Mouse (Mus musculus) spleen, adult 18-20 months (tissue): ENCODE measurements around the gene Clec16a.

Source experiments
- DNase-seq, 2 experiments: peaks; one replicate each; pipeline ENCODE4 v3.0.0; 2022; ENCODE audit warnings: mixed read lengths in 2 of 2

Gene Clec16a

DNA sequence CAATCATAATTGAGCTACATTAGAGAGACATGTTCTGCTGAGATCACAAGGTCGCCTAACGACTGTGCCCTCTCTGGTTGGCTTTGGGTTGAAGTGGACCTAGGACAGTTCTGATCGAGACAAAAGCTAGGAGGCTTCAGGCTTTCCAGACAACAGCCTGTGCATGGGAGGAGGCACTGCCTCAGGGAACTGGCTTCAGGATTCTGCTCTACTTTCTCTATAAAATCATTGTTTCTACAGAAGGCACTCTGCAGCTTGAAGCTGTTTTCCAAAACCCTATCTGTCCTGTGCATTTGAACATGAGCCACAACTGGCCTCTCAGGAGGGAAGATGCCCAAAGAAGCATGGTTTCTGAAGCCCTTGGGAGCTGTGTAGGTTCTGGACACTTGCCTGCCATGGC lies 107.8 kb downstream of the Clec16a start:
- no peak for DNase-seq

DNA sequence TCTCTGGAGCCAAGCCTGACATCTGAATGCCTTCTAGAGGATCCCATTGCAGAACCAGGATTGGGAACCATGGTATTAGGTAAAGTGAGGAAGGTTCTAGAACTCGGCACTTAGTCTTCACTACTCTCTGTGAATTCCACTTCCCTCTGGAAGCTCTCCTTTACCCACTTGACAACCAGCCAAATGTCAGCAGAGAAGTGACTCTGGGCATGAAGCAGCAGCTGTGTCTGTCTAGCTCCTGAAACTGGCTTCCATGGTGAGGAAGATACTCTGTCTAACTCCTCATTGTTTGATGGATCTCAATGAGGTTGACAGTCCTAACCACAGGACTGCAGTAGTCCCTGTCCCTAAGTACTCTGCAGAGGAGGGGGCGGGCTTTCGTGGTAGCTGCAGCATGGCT lies 110.1 kb downstream of the Clec16a start:
- no peak for DNase-seq

DNA sequence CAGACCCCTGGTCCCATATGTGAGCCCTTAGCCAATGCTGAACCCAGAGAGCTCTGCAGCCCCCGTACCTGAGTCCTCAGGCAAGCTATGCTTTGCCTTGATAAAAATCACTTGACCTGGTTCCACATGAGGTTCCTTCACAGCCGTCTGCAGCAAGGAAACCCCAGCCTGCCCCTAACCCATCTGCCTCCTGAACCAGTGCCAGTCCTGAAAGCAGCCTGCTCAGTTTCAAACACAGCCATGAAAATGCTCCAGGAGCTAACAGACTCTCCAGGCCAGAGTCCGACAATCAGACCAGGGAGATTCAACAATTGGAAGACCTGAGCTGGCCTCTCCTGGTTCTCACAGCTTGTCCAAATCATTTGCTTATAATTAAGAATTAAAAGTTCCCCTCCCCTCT lies 110.8 kb downstream of the Clec16a start:
- DNase-seq = no peak

- no peak for DNase-seq
Observed at GRCm38 (mm10) chr16:10656461-10656860, 111.3 kb downstream of the Clec16a start.

GRCm38 (mm10) chr16:10656939-10657338 lies 111.8 kb downstream of the Clec16a start:
- DNase-seq = no peak

- no peak for DNase-seq
Observed at GRCm38 (mm10) chr16:10659211-10659610, 114.1 kb downstream of the Clec16a start.

DNA sequence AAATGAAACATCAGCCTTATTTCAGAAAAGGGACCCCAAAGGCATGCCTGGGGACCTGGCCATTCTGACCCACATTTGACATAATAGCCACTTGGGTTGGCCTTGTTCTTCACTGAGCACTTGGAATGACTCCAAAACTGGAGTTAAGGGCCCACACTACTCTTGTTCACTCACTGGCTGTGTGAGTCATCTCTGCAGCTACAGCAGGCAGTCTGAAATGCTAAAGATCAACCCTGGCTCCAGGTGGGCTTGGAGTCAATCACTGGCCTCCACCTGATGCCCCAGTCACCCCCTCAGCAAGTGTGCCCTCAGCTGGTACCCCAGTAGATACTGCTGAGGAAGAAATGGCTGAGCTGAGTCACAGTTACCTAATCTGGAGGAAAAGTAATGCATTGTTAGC lies 115.4 kb downstream of the Clec16a start:
- no peak for DNase-seq

- no peak for DNase-seq
Observed at GRCm38 (mm10) chr16:10661385-10661784, 116.2 kb downstream of the Clec16a start.

- no peak for DNase-seq
Observed at GRCm38 (mm10) chr16:10663890-10664731, 119.0 kb downstream of the Clec16a start.

DNA sequence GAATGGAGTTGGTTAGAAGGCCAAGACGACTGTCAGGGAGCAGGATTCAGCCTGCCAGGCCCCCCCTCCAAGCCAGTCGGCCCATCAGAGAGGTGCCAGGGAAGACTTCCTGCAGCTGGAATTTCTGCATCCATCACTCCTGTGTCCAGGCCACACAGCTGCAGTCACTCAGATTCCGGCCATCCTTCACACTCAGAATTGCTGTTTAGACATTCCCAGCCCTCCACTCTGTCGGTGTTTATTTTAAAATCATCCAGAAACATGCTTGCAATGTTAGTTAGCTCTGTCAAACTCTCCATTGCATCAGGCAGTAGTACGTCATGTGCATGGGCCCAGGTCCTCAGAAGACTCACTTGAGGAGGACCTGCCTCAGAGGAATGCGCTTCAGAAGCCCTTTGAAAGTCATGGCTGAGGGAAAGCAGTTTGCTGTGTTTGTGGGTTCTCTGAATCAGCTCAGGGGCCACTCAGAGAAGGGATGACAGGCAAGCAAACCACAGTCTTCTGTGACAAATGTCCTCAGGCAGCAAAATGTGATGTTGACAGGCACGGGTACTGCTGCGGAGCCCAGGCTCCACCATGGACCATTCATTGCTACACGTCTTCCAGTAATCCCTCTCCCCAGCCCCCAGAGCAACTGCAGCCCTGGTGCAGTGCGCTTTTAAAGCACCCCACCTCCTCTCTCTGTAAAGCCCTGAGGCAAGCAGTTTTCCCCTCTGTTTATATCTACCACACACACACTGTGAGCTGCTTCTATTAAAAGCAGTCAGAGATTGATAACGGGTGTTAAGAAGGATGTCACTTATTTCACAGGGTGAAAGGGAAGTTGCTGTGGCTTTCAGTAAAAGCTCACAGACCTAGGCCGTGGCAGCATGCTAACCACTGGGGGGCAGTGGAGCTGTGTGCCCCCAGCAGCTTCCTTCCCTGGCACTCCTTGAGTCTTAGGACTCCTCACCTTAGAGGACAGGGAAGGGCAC lies 120.1 kb downstream of the Clec16a start:
- peak; percentile 27 to 52 for DNase-seq

DNA sequence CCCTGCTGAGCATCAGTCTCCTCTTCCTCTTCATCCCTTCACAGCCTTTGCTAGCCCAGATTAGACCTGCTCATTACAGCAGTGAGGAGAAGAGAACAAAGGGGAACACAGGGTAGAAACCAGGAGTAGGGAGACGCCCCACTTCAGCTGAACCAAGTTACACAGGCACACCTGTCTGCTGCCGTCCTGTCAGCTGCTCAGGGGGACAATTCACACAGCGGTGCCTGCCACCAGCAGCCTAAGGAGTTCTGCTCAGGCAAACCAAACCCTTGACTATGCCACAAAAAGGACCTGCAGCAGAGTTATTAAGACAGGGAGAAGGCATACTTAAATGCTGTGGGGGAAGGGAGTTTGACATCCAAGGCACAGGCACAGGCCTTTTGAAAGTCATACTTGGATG lies 121.6 kb downstream of the Clec16a start:
- DNase-seq = no peak

DNA sequence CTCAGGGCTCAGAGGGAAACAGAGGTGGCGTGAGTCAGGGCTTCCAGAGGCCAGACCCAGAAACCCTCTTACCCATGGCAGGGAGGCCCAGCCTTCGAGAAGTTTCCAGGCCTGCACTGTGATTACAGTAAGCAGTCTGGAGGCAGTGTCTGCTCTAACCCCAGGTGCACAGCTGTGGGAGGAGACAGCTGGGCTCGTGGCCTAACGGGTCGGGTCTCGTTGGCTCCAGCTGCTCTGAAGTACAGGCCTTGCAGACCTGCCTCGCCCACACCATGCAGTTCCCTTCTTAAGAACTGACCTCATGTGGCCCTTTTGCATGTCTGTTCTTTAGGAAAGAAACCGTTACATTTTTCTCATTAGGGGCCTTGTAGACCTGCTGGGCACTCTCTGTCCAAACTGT lies 123.3 kb downstream of the Clec16a start:
- DNase-seq = no peak

- DNase-seq = no peak
Observed at GRCm38 (mm10) chr16:10668991-10669703, 124.0 kb downstream of the Clec16a start.

GRCm38 (mm10) chr16:10669936-10670335 lies 124.8 kb downstream of the Clec16a start:
- DNase-seq = no peak

GRCm38 (mm10) chr16:10672490-10672889 lies 127.4 kb downstream of the Clec16a start:
- no peak for DNase-seq

DNA sequence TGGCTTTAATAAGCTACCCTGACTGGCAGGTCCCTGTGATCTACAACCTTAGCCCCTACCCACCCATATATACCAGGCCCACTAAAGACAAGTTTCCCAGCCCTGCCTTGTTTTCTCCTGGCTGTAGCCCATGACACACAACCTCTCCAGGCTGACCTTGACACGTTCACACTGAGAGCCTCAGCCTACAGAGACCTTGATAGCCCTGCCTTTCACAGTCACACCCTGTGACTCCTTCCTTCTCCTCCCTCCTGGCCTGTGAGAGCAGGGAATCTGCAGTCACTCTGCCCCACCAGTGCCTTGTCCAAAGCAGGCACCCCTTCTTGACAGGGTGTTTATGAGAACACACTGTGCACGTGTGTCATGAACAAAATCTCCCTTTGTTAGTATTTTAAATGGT lies 128.9 kb downstream of the Clec16a start:
- no peak for DNase-seq

- DNase-seq = no peak
Observed at GRCm38 (mm10) chr16:10674957-10675356, 129.8 kb downstream of the Clec16a start.

DNA sequence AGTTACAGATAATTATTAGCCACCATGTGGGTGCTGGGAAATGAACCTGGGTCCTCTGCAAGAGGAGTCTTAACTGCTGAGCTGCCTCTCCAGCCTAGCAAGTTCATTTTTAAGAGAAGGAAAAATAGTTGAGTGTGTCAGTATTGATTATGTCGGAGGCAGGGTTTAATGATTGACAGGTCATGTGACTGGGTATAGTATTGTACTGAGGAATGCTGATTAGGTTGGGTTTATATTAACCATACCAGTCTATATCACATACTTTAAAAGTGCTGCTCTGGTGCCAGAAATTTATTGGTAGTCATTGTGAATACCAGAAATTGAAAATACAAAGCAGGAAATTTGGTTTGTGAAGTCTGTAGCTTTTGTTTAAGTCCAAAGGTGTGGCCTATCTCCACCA lies 130.5 kb downstream of the Clec16a start:
- DNase-seq = no peak

DNA sequence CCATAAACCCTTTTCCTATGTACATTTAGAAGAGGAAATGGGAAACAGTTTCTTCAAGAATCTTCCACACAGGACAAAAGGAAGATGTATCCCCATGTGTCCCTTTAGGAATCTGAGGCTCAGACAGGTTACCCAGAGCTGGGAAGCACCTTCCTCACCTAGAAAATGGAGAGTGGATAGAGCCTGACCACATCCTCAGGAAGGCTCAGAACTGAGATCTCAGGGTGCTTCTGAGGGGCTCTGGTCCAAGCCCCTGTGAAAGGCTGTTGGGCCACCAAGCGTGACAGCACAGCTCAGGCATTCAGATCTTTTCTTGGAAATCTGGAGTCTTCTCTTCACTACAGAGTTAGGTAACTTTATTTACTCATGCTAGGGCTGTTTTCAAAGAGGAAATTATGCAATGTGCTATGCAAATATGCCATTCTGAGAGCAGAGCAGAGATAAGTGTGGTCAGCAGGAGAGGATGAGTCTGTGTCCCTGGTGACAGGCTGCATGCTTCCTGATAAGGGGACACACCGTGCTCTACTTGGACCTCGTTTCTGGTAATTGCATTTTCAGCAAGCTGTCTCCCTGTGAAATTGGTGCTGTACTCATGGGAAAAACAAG lies 131.4 kb downstream of the Clec16a start:
- DNase-seq = no peak

DNA sequence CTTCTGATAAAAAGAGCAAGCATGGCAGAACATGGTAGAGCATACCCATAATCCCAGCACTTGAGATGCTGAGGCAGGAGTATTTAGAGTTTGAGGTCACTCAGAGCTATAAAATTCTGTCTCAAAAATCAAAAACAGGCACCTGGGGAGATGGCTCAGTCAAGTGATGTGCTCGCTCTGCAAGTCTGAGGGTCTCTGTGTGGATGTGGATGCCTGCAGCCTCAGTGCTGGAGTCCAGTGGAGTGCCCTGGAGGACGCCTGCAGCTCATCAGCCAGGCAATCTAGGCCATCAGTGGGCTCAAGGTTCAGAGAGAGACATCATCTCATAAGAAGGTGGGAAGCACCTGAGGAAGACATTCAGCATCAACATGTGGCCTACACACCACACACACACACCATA lies 137.4 kb downstream of the Clec16a start:
- DNase-seq = no peak

DNA sequence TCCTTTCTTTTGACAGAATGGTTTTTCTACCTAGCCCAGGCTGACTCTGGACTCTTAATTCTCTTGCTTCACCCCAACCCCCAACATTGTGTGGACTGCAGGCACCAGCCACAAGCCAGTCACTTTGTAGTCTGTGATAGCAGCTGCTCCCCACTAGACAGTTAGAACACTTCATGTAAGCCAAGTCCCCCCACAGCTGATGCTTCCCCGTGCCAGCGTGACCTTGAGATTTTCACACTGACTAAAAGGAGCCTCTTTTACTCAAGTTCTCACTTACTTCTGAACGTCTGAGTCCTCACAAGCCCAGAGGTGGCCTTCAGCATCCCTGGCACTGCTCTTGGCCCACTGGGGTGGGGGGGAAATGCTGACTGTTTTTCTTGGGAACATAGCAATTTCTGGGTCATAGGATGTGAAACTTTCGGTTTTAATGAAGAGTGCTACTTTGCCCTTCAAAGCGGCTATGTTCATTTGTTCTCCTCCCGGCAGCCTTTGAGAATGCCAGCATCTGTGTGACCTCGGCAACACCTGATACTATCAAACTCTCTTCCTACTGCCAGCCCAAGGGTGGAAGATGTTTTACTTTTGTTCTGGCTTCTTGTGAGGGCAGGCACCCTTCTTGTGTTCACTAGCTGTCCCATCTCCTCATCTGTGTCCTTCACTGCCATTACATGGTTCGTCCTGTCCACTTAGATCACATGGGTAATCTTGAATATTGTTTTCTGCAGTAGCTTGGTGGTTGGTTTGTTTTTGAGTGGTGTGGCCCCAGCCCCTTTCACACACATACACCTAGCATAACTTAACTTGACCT lies 138.3 kb downstream of the Clec16a start:
- no peak for DNase-seq
